15 mouse cellular contexts compared by ENCODE assay signal in the genomic region with DNA sequence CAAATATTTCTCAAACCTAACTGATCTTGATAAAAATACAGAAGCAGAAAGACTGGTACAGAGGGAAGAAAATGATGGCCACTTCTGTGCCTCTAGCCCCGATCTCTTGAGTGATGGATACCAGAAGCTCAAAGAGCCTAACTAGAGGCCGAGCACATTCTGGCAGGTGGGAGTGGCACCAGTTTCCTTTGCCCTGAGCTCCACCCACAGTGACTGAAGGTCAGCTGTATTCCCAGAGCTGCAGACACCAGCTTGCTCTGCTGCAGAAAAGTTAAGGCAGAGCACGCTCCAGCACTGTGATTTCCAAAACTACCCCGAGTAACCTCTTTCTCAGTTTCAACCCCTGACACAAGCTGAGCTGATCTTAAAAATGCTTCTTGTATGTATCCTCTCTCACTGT. TPM values are rescaled to one million over a fixed set of nuclear protein-coding genes. Genes with fewer than 3 reads are reported as not detected.
DNase-seq lines count a peak whose midpoint lies in the region; ATAC-seq lines count a peak whose summit lies in the region.
"Had no signal": no experiment of that assay in that cellular context is flagged by ENCODE, and none has a peak within 500 bp of the region (broad histone marks: within the 10 kb centered on the region; RNA-seq: fewer than 3 reads in every experiment).

No protein-coding gene starts in this region.

- WGBS in liver, embryonic 12.5 days (ENCODE audit: insufficient replicate concordance): 52% methylated on average over 4 of the region's 4 CpGs

- H3K4me2 ChIP-seq in liver, embryonic 12.5 days: no peak overlapping the region
- H3K4me2 ChIP-seq: forebrain, embryonic 13.5 days; hindbrain, embryonic 14.5 days; lung, embryonic 15.5 days had no signal

- intact Hi-C loops in left cerebral cortex, postnatal 25 days (cut with DNase I): no loop called here

- H3K27ac ChIP-seq in liver, embryonic 12.5 days: no peak overlapping the region
- H3K27ac ChIP-seq: forebrain, embryonic 13.5 days; heart, adult 2 months; hindbrain, embryonic 14.5 days; lung, embryonic 15.5 days had no signal

- H3K4me3 ChIP-seq in liver, embryonic 12.5 days: no peak overlapping the region
- H3K4me3 ChIP-seq: forebrain, embryonic 13.5 days; heart, adult 2 months; lung, embryonic 15.5 days had no signal

- H3K4me1 ChIP-seq in liver, embryonic 12.5 days: peaks cover 16% of the 10 kb centered on the region
- H3K4me1 ChIP-seq: forebrain, embryonic 13.5 days; lung, embryonic 15.5 days had no signal

- no peaks in the 10 kb centered on the region for H3K9me3 ChIP-seq in liver, embryonic 12.5 days (replicated peaks)
- H3K9me3 ChIP-seq: forebrain, embryonic 13.5 days; lung, embryonic 15.5 days had no signal

- no peaks in the 10 kb centered on the region for H3K27me3 ChIP-seq in liver, embryonic 12.5 days (replicated peaks)
- H3K27me3 ChIP-seq: forebrain, embryonic 13.5 days; lung, embryonic 15.5 days had no signal

- DNase-seq in embryo, embryonic 10 days (ENCODE audit: low spot score): peak; percentile 27
- no peak for DNase-seq in embryo, embryonic 9.5 days (ENCODE audit: extremely low spot score)
- DNase-seq in R1 (ENCODE audit: low read depth, low spot score): peak; percentile 51
- DNase-seq in kidney, adult 8-10 months: peak; percentile 27 to 45
- no peak for DNase-seq in left cerebral cortex, postnatal 25 days (ENCODE audit: low spot score in 2 of 2)
- DNase-seq in frontal cortex, postnatal 10 days (ENCODE audit: low spot score in 2 of 2): no peak
- DNase-seq: cerebellum, adult 8-10 months; heart, adult 2 months; right cerebral cortex, postnatal 14 days; thymus, postnatal 4 days had no signal

- ATAC-seq in liver, embryonic 12.5 days: peak; percentile 55
- no peak for ATAC-seq in cerebellum, adult (ENCODE audit: insufficient number of reproducible peaks, low FRiP score, low TSS enrichment)
- ATAC-seq: forebrain, embryonic 13.5 days had no signal

- no peaks in the 10 kb centered on the region for H3K36me3 ChIP-seq in liver, embryonic 12.5 days
- H3K36me3 ChIP-seq: lung, embryonic 15.5 days had no signal

- no peak overlapping the region for H3K9ac ChIP-seq in liver, embryonic 12.5 days
- H3K9ac ChIP-seq: forebrain, embryonic 13.5 days; hindbrain, embryonic 14.5 days; lung, embryonic 15.5 days had no signal

RNA-seq across cellular contexts. Expression of gene Micu2, which starts 37.2 kb away (rescaled TPM):
- polyA plus RNA-seq in liver, embryonic 12.5 days (2016; fragmentation: Nextera tagmentation; extraction: Ambion mirVana): 49.9 and 51.5 TPM in 2 replicates
- total RNA-seq in left cerebral cortex, postnatal 25 days (2021): 10 to 100 TPM; 22.3 to 29.0 TPM

Comparison
In these comparisons a context has a peak if more than half of its experiments do, and no peak if none do; other contexts are left out.
1. DNase-seq: peak in embryo, embryonic 10 days (single experiment), R1 (single experiment) and kidney, adult 8-10 months (2 of 2); none in embryo, embryonic 9.5 days (single experiment), left cerebral cortex, postnatal 25 days (0 of 2) and frontal cortex, postnatal 10 days (0 of 2).